Mouse (Mus musculus) heart, embryonic 12.5 days (tissue): Measurements from ENCODE around the gene Gabrb1. TPM values are rescaled to one million over a fixed set of nuclear protein-coding genes. Genes with fewer than 3 reads are reported as not detected.
"Not testable (repeated sequence)": the region's sequence is repeated elsewhere in the genome, so short reads cannot be mapped to it uniquely, and the experiment has no call there.

Experiments
- ATAC-seq: fragments of 200-750 bp; cut with Nextera tagmentation; 2 replicates; pipeline ENCODE4 v1.8.0; 2017; ENCODE audit warnings: moderate TSS enrichment, moderate library complexity; ENCODE audit not compliant: insufficient number of reproducible peaks, low FRiP score
- H3K27ac ChIP-seq: fragments of 300-500 bp; sonication (generic); 2 replicates; pipeline ENCODE4 v1.5.1; 2016; ENCODE audit warnings: mild to moderate bottlenecking, moderate library complexity; ENCODE audit not compliant: poor library complexity, severe bottlenecking
- H3K27me3 ChIP-seq: fragments of 300-500 bp; sonication (generic); replicated peaks from 2 replicates; pipeline ENCODE4 v1.6.1; 2016; ENCODE audit warnings: mild to moderate bottlenecking, moderate library complexity
- H3K36me3 ChIP-seq: fragments of 300-500 bp; sonication (generic); 2 replicates; pipeline ENCODE4 v1.6.1; 2016; ENCODE audit warnings: mild to moderate bottlenecking, moderate library complexity
- H3K4me1 ChIP-seq: fragments of 300-500 bp; sonication (generic); replicated peaks from 2 replicates; pipeline ENCODE4 v1.6.1; 2016; ENCODE audit warnings: mild to moderate bottlenecking
- H3K4me2 ChIP-seq: fragments of 300-500 bp; sonication (generic); 2 replicates; pipeline ENCODE4 v1.6.1; 2016; ENCODE audit warnings: mild to moderate bottlenecking, moderate library complexity
- H3K4me3 ChIP-seq: fragments of 300-500 bp; sonication (generic); 2 replicates; pipeline ENCODE4 v1.5.1; 2016; ENCODE audit warnings: mild to moderate bottlenecking
- H3K9ac ChIP-seq: fragments of 300-500 bp; sonication (generic); 2 replicates; pipeline ENCODE4 v1.6.1; 2016; ENCODE audit warnings: mild to moderate bottlenecking, moderate library complexity
- H3K9me3 ChIP-seq: fragments of 300-500 bp; sonication (generic); replicated peaks from 2 replicates; pipeline ENCODE4 v1.6.1; 2016; ENCODE audit warnings: mild to moderate bottlenecking, moderate library complexity
- WGBS: fragments of 180-500 bp; shearing (Covaris S2); methylation state at CpG from one replicate; pipeline ENCODE4 v1.1.7; 2016; 5-methylcytosine and 5-hydroxymethylcytosine counted together
- polyA plus RNA-seq: library from polyadenylated mRNA; unstranded; fragments of >200 nt; fragmentation: Nextera tagmentation; extraction: Ambion mirVana; gene quantifications from 2 replicates; pipeline ENCODE4 v1.2.1, GENCODE M21; 2016

Gene Gabrb1
- polyA plus RNA-seq, 1 experiment from 2014 or later, result 1.4 TPM

DNA sequence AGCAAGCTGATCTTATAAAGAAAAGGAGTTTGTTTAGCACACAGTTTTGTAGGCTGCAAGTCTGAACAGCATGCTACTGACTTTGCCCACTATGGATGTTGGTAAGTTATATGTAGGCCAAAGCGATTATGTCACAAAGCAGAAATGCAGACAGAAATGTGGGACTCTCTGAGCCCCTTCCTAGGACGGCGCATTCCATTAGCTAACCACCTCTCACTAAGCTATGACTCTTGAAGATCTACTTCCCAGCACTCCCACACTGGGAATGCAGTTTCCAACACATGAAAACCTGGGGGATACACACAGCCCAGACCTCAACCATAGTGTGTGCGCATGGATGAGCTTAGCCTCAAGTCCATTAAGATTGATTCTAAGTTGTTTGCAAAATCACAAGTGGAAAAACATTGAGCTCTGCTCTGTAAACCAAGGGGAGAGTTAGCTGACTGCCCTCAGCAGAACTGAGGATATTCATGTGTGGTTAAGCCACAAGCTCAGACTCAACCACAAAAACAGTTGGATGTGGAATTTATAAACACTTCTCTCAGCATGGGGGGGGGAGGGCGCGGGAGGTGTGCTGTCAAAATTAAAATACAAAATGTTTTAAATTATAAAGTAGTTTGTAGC, 464.6 kb downstream of the Gabrb1 start:
- H3K9ac ChIP-seq, result no peak overlapping the region
- no peaks in the 10 kb centered on the region for H3K4me1 ChIP-seq
- no peaks in the 10 kb centered on the region for H3K9me3 ChIP-seq
- ATAC-seq, result no peak
- H3K4me3 ChIP-seq, result no peak overlapping the region
- H3K36me3 ChIP-seq, result no peaks in the 10 kb centered on the region
- no peaks in the 10 kb centered on the region for H3K27me3 ChIP-seq
- H3K27ac ChIP-seq, result no peak overlapping the region
- 84% methylated on average over 6 of the region's 6 CpGs for WGBS
- no peak overlapping the region for H3K4me2 ChIP-seq

GRCm38 (mm10) chr5:72126681-72127080, 468.8 kb downstream of the Gabrb1 start:
- no peaks in the 10 kb centered on the region for H3K4me1 ChIP-seq
- H3K27me3 ChIP-seq, result no peaks in the 10 kb centered on the region
- 80% methylated on average over 4 of the region's 4 CpGs for WGBS
- H3K4me3 ChIP-seq, result no peak overlapping the region
- no peaks in the 10 kb centered on the region for H3K9me3 ChIP-seq
- no peak overlapping the region for H3K4me2 ChIP-seq
- H3K27ac ChIP-seq, result no peak overlapping the region
- no peak overlapping the region for H3K9ac ChIP-seq
- no peaks in the 10 kb centered on the region for H3K36me3 ChIP-seq
- no peak for ATAC-seq

DNA sequence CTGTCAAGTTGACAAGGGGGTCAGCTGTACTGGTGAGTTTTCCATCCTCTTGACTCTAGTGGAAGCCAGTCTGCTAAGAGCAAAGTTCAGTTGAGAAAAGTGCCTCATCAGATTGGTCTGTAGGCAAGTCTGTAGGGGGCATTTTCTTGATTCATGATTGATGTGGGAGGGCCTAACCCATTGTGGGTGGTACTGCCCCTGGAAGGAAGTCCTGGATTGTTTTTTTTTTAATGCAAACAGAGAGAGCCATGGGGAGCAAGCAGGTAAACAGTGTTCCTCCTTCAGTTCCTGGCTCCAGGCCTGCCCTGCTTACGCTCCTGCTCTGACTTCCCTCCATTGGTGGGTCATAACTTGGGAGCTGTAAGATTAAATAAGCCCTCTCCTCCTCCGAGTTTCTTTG, 476.0 kb downstream of the Gabrb1 start:
- 58% methylated on average over 2 of the region's 2 CpGs for WGBS
- Histone ChIP-seq H3K27ac (no peak overlapping the region), H3K4me3 (no peak overlapping the region), H3K27me3 (no peaks in the 10 kb centered on the region), H3K36me3 (no peaks in the 10 kb centered on the region), H3K4me1 (no peaks in the 10 kb centered on the region), H3K4me2 (no peak overlapping the region), H3K9ac (no peak overlapping the region), H3K9me3 (no peaks in the 10 kb centered on the region)
- no peak for ATAC-seq

GRCm38 (mm10) chr5:72138256-72138655, 480.3 kb downstream of the Gabrb1 start:
- Histone ChIP-seq H3K4me3 (no peak overlapping the region), H3K27me3 (no peaks in the 10 kb centered on the region), H3K9ac (no peak overlapping the region), H3K9me3 (no peaks in the 10 kb centered on the region), H3K4me1 (no peaks in the 10 kb centered on the region), H3K27ac (no peak overlapping the region), H3K36me3 (no peaks in the 10 kb centered on the region), H3K4me2 (no peak overlapping the region)
- 87% methylated on average over 7 of the region's 7 CpGs for WGBS
- ATAC-seq, result no peak

DNA sequence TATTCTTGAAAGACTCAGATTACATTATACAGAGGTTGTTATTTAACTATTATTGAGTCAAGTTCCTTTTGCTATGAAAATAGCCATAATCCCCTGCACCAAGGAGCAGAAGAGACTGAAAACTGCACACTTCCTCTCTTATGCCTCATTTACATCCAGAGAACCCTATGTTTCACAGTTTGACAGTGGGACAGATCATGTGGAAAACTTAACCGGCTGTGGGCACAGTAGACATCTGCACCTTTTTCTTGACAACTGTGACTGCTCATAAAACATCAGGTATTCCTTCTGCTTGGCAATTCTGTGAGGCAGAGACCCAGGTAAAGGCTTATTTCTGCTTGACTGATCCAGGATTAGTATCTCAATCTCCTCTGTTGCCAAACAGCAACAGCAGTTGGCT, 481.7 kb downstream of the Gabrb1 start:
- Histone ChIP-seq H3K27me3 (no peaks in the 10 kb centered on the region), H3K4me3 (no peak overlapping the region), H3K27ac (no peak overlapping the region), H3K4me1 (no peaks in the 10 kb centered on the region), H3K9ac (no peak overlapping the region), H3K9me3 (no peaks in the 10 kb centered on the region), H3K36me3 (no peaks in the 10 kb centered on the region), H3K4me2 (no peak overlapping the region)
- 63% methylated on average over 1 of the region's 1 CpGs for WGBS
- no peak for ATAC-seq

DNA sequence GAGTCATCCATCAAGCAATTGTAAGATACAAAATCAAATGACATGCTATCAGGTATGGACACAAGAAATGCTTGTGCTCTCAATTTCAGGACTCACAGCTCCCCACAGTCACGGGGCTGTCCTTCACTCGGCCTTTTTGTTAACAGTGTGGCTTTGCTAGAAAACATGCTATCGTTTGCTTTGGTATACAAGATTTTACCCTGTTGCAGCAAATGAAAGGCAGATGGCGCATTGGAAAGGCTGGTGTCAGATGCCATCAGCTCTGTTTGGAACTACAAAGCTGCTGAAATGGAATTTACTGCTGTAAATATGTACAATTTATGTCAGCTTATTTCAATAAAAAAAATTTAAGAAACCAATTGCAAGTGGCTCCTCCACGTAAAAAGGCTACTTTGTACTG, 490.8 kb downstream of the Gabrb1 start:
- H3K9ac ChIP-seq, result no peak overlapping the region
- no peak for ATAC-seq
- H3K36me3 ChIP-seq, result no peaks in the 10 kb centered on the region
- no peak overlapping the region for H3K4me3 ChIP-seq
- WGBS, result 78% methylated on average over 5 of the region's 5 CpGs
- no peaks in the 10 kb centered on the region for H3K27me3 ChIP-seq
- H3K4me2 ChIP-seq, result no peak overlapping the region
- H3K9me3 ChIP-seq, result no peaks in the 10 kb centered on the region
- no peak overlapping the region for H3K27ac ChIP-seq
- H3K4me1 ChIP-seq, result peaks cover 1% of the 10 kb centered on the region; the same call in 1 of the 2 replicates

DNA sequence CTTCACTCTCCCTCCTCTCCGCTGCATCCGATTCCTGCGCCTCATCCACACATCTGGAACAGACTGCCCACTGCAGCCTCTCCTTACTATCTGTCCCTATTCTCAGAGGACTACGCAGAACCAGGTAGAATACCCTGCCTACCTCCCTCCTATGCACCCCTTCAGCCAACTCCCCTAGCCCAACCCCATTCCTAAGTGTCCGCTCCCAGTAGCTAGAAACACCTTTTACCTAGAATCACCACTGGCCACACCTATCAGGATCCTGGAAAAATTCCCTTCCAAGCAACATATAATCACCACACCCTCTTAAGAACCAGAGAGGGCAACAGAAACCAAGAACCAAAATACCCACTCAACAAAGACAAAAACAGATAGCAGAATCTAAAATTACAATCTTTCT, 493.0 kb downstream of the Gabrb1 start:
- Histone ChIP-seq H3K4me3 (no peak overlapping the region), H3K9me3 (no peaks in the 10 kb centered on the region), H3K27me3 (no peaks in the 10 kb centered on the region), H3K27ac (no peak overlapping the region), H3K9ac (no peak overlapping the region), H3K36me3 (peaks cover 13% of the 10 kb centered on the region), H3K4me2 (no peak overlapping the region), H3K4me1 (peaks cover 6% of the 10 kb centered on the region)
- no peak for ATAC-seq
- WGBS, result 93% methylated on average over 5 of the region's 5 CpGs

DNA sequence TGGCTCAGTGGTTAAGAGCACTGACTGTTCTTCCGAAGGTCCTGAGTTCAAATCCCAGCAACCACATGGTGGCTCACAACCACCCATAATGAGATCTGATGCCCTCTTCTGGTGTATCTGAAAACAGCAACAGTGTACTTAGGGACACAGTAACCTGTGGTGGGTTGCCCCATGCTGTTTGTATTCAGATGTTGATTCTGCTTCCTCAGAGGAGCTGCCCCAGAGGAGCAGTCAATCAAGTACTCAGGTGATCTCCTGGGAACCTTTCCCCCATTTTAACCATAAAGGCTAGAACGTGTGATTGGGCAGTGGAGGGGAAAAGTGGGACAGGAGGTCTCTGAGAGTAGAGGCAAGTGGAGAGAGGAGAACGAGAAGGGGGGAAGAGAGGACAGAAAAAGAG, 497.8 kb downstream of the Gabrb1 start:
- H3K4me3 ChIP-seq, H3K27me3 ChIP-seq, H3K9ac ChIP-seq, ATAC-seq, H3K27ac ChIP-seq, H3K4me2 ChIP-seq, H3K9me3 ChIP-seq: not testable (repeated sequence)
- Histone ChIP-seq H3K36me3 (peaks cover 51% of the 10 kb centered on the region), H3K4me1 (peaks cover 15% of the 10 kb centered on the region)
- WGBS, result 81% methylated on average over 3 of the region's 3 CpGs

DNA sequence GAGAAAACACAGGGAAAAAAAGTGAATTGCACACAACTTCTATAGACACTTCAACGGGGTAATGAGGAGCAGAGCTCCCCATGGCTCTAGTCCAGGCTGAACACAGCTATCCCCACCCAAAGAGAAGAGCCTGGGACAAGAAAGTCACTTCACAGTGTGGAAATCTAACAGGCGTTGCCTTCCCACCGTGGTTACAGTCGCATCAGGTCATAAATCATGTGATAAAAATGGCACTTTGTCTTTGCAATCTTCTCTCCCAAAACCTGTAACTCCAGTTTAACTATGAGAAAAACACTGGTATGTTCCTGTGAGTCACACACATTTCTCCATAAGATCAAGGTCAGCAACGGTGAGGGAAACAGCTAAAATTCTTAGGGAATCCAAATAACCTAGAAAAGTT, 498.7 kb downstream of the Gabrb1 start:
- Histone ChIP-seq H3K36me3 (peaks cover 58% of the 10 kb centered on the region), H3K9ac (no peak overlapping the region), H3K27me3 (no peaks in the 10 kb centered on the region), H3K9me3 (no peaks in the 10 kb centered on the region), H3K4me2 (no peak overlapping the region), H3K4me1 (peaks cover 19% of the 10 kb centered on the region), H3K4me3 (no peak overlapping the region), H3K27ac (no peak overlapping the region)
- 88% methylated on average over 5 of the region's 5 CpGs for WGBS
- no peak for ATAC-seq

- Histone ChIP-seq H3K36me3 (peaks cover 71% of the 10 kb centered on the region), H3K9me3 (no peaks in the 10 kb centered on the region), H3K4me1 (peaks cover 24% of the 10 kb centered on the region), H3K4me3 (no peak overlapping the region), H3K9ac (no peak overlapping the region), H3K27ac (no peak overlapping the region), H3K27me3 (no peaks in the 10 kb centered on the region), H3K4me2 (no peak overlapping the region)
- no peak for ATAC-seq
- WGBS, result 72% methylated on average over 12 of the region's 12 CpGs
These were observed 500.8 kb downstream of the Gabrb1 start for GRCm38 (mm10) chr5:72158667-72159066.

DNA sequence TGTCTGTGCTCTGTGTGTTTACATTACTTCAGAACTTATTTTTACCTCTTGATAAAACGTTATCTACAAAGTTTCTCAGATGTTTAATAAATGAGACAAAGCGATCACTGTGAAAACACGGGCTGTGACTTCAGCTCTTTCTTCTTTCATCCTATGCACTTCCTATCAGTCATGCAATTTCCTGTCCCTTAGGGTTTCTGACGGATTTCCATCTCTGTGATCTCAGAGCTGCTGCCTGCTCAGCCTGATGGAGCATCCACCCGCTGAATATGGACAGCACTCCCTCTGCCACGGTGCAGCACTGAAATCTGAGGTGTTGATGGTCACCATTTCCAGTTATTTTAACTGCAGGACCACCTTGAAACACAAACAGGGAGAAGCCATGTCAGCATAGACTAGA, 501.6 kb downstream of the Gabrb1 start:
- Histone ChIP-seq H3K4me2 (no peak overlapping the region), H3K27me3 (no peaks in the 10 kb centered on the region), H3K9me3 (no peaks in the 10 kb centered on the region), H3K4me1 (peaks cover 22% of the 10 kb centered on the region), H3K9ac (no peak overlapping the region), H3K27ac (peak overlapping the region; percentile 63; the same call in 1 of the 2 replicates), H3K36me3 (peaks cover 75% of the 10 kb centered on the region), H3K4me3 (no peak overlapping the region)
- WGBS, result 50% methylated on average over 6 of the region's 6 CpGs
- no peak; the same call in 1 of the 2 replicates for ATAC-seq

DNA sequence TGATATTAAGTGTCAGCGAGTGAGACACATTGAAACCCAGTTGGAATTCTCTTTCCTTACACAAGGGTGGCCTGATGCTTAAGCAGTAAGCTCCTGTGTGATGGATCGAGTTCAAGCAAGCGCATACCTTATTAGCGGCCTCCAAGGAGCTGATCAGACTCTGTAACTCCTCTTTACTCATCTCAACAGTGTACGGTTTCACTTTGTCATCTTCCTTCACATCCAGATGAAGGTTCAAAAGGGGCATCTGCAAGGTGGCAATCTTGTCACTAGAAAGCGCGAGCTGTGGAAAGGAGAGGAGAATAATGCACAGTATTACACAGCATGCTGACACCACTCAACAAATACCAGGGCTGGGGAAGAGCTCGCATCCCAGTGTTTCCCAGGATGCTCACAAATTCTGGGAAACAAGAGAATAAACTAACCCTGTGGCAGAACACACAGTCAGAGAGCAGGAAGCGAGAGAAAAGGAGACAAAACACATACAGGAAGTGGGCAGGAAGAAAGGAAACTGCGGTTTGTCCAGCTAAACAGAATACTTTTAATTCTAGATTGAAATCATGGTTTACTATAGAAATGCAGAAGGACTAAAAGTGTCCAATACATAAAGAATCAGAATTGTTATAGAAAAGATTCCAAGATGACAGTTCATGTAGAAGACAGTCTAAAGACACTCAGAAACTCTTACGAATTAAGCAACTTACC, 503.0 kb downstream of the Gabrb1 start:
- peaks cover 62% of the 10 kb centered on the region for H3K36me3 ChIP-seq
- H3K9ac ChIP-seq, result no peak overlapping the region
- H3K4me2 ChIP-seq, result no peak overlapping the region
- H3K9me3 ChIP-seq, result no peaks in the 10 kb centered on the region
- no peak for ATAC-seq
- peaks cover 31% of the 10 kb centered on the region for H3K4me1 ChIP-seq
- no peak overlapping the region for H3K27ac ChIP-seq
- H3K4me3 ChIP-seq, result no peak overlapping the region
- no peaks in the 10 kb centered on the region for H3K27me3 ChIP-seq
- 82% methylated on average over 11 of the region's 11 CpGs for WGBS
